Mouse (Mus musculus): ENCODE measurements at regions not wholly inside any gene's neighbourhood (a gene's known extent, or its start where the extent isn't known, plus 50 kb on each side); places are given as distances from the start of the nearest gene placed in this dataset.

GRCm38 (mm10) chr14:24081911-24082558 lies 67.7 kb upstream of the Kcnma1 start:
- DNase-seq = no peak

DNA sequence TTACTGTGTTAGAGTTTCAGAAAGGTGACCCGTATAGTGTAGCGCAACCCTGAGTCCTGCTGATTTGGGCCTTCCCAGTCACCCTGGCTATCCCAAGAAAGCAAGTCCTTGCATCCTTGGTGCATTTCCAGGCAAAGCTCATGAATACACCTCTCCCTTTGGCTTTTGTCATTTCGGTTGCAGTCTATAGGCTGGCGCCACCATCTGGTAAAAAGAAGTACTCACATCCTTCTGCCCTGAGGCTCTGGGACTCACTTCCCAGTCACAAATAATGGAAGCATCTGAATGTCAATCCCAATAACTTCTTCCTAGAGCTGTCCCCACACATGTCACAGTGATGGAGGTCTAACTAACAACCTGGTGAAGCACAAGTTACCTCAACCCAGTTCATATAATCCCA lies 54.4 kb upstream of the Kcnma1 start:
- peak; percentile 5 for DNase-seq

DNA sequence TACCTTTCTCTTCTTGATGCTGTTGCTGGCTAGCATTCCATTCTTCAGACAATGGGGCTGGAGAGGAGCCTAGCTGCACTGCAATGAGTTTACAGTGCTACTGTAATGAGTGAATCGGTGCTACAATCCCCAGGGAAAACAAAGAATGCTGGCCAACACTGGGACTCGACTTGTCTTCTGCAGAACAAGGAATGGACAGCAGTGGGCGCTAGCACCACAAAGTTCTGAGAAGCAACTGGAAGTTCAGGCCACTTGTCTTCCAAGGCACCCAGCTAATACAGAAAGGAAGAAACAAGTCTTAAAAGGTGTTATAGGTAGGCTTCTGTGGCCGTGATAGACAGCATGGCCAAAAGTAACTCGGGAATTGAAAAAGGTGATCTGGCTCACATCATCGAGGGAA lies 53.4 kb upstream of the Kcnma1 start:
- peak; percentile 25 for DNase-seq

DNA sequence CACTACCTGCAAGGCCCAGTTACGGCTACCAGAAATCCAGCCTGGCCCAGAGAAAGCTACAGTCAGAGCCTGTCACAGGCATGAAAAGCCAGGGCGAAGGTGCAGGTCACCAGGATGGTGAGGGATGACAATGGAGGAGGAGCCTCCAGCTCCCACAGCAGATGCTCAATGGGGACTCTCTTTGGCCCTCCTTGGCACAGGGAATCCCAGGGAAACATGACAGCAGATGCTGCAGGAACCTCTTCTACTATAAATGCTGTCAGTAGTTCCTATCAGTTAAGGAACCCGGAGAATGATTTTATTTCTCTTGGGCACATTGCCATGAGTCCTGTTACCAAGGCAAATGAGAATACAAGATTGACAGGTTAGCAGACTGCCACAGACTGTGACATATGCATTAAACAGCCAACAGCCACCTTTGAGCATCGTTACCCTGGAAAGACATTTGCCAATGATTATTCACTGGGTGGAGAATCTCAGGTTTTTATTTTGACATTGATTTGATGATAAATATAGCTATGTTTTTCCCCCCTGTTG lies 51.0 kb upstream of the Kcnma1 start:
- DNase-seq = no peak

Data from cerebellum, adult 8-10 months (tissue).